Mouse (Mus musculus) forelimb bud, embryonic 11.5 days (tissue): ENCODE results near the gene Midn.

Experiments
- DNase-seq: peaks from one replicate; pipeline ENCODE4 v3.0.0-alpha.2; 2012; ENCODE audit warnings: low read depth, low spot score

The Midn gene

DNA sequence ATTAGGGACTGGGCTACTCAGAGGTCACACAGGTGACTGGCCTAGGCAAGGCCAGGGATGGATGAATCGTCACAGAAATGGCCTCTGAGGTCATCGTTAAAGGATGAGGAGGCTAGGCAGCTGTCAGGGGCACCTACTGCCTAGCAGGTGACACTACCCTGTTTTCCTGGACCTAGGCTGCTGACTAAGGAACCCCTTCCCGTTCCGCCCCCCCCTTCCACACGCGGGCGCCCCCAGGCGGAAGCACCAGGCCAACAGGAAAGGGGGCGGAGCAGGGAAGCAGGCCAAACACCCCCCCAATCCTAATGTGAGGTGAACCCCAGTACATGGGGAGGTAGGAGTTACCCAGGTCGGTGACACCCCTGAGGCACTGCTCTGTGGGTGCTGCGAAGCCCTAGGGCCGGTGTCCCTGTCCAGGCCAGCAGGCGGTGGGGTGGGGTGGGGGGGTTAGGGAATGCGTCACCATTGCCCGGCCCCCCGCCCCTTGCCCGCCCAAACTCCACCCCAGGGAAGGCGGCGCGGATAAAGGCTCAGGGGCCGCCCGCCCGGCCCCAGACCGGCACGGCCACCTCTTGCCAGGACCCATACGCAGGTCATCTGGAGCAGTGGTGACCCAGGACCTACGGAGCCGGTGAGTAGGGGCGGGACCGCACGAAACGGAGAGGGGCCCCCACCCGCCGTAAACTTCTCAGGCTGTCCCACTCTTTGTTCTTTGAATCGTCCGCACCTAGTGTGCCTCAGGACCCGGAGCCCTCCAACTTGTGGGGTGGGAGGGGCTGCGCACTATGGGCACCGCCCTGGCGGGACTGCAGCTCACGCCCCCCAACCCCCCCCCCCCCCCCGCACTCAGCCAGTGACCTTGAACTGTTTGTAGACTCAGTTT lies at the start of gene Midn:
TSS of gene Midn (plus strand) at position 554 of the 883 bp plus-strand sequence.
- peak; percentile 78 for DNase-seq

DNA sequence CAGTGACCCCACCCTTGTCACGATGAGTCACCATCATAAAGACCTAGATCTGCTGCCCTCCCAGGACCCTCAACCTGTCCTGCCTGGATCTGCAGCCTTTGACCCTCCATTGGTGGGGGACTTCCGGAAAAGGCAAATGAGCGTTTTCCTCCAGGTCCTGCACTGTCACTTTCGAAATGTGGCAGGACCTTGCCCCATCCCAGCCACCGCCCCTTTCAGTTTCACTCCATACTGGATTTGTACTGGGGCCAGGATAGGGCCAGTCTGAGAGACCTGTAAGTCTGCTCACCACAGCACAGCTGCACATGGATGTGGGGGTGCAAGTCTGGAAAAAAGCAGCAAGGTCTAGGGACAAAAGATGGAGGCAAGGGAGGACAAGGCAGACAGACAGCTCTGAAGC lies 49.4 kb upstream of the Midn start:
- no peak for DNase-seq

DNA sequence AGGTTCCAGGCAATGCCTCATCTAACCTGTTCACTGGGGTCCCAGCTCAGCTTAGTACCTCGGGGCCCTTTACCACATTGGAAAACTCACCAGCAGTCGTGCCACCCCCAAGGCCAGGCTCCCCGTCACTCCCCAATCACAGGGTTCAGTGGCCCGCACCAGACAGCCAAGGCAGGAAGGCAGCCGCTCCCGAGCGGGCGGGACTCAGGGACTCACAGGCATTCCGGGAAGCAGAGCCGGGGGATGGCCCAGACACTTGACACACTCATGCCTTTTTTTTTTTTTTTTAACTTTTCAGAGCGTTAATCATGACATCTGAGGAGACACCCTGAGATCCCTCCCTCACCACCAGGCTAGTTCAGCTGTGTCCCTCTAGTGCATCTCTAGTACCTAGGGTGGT lies 47.1 kb upstream of the Midn start:
- no peak for DNase-seq

DNA sequence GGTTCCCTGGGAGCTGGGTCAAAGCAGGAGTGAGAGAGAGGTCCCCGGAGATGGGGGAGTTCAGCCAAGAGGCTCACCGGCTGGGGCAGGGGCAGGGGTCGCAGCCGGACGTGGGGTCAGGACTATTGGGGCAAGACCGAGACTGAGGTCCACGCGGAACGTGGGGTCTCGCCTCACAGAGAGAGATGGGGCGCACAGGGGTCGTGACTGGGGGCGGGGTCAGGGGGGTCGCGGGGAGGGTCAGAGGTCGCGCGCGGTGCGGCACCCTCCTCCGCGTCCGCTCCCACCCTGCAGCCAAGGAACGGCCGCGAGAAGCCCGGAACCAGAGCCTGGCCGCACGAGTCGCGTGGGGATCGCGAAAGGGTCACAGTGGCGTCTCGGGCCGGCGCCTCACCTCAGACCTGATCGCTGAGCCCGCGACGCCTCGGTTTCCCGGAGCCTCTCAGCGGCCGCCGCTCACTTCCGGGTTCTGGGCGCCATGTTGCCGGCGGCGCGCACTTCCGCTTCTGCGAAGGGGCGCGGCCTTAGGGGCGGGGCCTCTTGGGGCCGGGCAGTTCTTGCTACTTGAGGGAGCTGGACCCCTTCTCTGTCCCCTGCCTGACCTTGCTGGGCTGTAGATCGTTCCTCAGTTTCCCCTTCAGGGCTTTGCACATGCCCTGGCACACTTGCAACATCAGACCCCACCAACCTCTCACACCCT lies 45.7 kb upstream of the Midn start:
- peak; percentile 76 for DNase-seq

DNA sequence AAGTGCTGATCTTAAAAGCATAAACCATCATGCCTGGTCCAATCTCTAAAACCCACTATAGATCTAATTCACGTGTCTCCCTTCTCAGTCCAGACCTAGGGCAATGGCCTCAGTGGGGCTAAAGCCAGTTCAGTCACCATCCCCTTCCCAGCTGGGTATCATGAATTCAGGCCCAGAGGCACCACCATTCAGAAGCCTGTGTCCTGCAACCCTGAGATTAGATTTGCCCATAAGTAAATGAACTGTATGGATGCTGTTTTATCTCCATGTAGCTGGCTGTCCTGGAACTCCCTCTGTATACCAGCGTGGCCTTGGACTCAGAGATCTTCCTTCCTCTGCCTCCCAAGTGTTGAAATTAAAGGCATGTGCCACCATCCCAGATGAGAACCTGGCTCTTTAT lies 45.0 kb upstream of the Midn start:
- no peak for DNase-seq

DNA sequence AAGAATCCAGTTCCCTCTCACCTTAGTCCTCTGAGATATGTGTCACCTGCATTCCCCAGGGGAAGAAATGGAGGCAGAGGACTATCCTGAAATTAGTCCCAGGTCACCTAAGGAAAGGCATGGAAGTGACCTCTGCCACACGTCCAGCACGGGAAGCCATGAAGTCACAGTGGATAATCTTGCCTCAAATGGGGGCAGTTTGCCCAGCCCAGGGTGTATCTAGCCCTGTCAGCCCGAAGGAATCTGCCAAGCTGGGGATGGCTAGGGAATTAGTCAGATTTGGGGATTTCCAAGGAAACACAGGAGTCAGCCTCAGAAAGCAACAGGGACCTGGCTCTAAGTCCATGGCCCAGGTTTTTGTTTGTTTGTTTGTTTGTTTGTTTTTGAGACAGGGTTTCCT lies 43.9 kb upstream of the Midn start:
- no peak for DNase-seq

DNA sequence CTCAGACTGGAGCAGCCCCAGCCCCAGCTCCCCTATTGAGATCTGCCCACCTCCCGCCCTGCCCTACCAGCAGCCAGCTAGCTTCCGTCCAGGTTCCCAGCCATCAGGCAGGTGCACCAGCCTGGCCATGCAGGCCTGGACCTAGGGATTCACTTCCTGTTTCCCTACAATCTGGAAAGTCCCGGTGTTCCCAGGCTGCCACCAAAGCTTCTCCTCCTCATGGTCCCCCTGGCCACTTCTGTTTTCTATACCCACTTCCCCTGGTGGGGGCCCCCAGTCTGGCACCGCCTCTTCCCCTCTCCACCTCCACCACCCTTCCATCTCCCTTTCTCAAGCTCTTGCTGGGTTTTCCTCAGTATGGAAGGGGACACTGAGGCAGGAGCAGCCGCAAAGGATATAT lies 42.6 kb upstream of the Midn start, which contains the start of gene Sbno2:
TSS of gene Sbno2 (minus strand) at position 112 of the 400 bp plus-strand sequence.
- no peak for DNase-seq

DNA sequence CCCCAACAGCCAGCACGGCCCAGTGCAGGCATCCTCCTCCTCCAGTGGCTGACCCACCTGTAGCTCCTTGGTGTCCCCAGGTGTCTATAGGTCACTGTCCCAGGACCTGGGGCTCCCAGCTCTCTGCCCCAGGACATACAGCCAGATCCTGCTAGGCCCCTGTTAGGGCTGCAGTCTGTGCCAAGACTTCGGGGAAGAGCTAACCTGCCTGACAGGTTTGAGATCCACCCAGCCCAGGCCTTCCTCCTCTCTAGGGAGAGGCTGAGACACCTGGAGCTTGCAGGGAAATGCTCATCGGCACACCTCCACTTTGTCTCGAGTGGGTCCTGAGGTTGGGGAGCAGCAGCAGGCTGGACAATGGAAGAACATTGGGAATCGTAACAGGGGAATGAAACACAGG lies 42.1 kb upstream of the Midn start:
- no peak for DNase-seq

DNA sequence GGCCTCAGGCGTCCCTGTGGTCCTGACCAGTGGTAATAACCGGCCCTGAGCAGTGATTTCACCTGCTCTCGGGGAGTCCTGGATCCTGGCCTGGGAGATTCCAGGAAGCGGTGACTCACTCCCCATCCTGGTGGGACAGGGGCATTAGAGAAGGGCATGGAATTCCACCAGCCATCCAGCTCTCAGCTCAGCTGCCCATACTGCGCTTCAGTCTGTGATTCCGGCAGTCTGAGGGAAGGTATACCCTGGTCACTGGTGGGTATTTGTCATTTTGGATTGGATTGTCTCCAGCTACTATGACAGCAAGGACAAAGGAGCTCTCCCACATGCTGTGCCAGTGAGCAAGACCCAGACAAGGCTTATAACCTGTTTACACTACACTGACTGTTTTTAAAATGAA lies 40.4 kb upstream of the Midn start:
- no peak for DNase-seq

DNA sequence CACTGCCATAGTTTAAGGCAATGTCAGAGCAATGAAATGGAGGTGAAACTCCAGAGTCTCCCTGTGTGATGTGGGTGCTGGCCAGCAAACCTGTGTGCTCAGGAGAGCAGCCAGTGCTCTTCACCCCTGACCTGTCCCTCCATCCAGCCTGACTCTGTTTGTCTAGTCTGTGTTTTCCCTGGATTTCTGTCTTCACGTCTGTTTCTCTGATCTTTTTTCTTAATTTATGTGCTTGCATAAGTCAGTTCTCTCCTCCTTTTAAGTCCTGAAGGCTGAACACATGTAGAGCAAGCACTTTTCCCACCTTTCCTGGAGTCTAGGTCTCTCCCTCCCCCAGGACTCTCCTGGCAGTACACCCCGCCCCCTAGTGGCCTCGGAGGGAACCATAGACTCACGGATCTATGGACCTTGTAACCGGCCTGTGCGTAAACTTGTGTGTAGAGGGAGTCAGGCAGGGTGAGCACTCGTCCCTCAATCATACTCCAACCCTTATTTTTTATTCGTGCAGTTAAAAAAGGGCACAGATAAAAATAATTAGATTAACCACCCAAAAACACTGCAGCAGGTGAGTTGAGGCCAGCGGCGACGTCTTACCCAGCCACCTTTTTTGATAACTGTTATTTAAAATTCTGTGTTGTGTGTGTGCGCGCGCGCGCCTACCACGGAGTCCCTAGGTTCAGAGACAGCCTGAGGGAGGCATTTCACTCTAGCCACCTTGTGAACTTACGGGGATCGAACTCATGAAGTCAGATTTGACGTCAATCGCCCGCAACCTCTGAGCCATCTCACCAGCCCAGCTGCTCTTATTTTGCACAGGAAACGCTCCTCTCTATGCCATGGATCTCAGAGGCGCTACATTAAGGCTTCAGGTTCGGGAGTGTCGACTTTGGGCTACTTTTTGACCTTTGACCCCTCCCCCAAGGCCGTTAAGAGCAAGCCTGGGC lies 33.5 kb upstream of the Midn start:
- DNase-seq: peak; percentile 95

DNA sequence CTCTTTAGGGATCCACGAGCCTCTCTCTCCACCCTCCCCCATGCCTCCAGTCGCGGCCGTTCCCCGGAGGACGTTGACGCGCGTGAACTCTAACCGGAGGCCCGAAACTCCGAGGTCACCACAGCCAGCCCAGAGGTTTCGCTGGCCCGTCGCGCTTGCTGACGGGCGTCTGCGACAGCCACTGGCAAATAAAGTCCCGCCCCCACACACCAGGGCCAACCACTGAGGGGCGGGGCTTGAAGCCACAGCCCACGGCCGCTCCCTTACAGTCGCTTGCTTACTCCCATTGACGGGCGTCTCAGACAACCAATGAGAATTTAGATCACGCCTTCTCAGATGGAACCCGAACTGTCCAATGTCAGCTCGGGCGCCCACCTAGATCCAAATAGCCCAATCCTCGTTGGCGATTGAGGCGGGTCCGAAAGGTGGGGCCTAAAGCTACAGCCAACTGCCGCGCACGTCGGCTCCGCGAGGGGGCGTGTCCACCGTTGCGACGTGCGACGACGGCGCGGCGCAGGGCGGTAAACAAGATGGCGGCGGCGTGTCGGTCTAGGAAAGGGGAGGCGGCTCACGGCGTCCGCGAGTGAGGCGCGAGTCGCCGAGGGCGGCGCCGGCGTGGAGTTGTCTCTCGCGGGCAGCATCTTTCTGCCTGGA lies 32.7 kb upstream of the Midn start, which contains the start of gene Stk11:
TSS of gene Stk11 (plus strand) at position 514 of the 654 bp plus-strand sequence.
- DNase-seq: peak; percentile 100

DNA sequence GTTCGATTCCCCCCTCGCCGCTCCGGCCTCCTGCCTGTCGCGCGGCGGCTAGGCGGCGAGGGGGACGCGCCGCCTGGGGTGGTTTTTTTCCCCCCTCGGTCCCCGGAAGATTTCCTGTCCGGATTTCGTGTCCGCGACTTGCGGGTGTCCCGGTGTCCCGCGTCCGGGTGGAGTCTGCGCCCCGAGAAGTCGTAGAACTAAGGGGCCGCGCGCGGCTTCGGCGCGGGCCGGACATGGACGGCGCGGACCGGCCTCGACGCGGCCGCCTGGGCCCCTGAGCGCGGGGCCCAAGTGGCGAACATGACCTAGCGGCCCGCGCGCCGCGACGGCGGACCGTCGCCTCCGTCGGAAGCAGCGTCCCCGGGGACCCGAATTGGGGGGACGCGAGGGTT lies 32.1 kb upstream of the Midn start:
- DNase-seq: no peak

DNA sequence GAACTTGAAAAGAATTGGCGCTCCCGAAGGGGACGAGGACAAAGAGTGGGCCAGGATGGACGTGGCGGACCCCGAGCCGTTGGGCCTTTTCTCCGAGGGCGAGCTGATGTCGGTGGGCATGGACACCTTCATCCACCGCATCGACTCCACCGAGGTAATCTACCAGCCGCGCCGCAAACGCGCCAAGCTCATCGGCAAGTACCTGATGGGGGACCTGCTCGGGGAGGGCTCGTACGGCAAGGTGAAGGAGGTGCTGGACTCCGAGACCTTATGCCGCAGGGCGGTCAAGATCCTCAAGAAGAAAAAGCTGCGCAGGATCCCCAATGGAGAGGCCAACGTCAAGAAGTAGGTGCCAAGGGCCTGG lies 31.5 kb upstream of the Midn start:
- DNase-seq: no peak

DNA sequence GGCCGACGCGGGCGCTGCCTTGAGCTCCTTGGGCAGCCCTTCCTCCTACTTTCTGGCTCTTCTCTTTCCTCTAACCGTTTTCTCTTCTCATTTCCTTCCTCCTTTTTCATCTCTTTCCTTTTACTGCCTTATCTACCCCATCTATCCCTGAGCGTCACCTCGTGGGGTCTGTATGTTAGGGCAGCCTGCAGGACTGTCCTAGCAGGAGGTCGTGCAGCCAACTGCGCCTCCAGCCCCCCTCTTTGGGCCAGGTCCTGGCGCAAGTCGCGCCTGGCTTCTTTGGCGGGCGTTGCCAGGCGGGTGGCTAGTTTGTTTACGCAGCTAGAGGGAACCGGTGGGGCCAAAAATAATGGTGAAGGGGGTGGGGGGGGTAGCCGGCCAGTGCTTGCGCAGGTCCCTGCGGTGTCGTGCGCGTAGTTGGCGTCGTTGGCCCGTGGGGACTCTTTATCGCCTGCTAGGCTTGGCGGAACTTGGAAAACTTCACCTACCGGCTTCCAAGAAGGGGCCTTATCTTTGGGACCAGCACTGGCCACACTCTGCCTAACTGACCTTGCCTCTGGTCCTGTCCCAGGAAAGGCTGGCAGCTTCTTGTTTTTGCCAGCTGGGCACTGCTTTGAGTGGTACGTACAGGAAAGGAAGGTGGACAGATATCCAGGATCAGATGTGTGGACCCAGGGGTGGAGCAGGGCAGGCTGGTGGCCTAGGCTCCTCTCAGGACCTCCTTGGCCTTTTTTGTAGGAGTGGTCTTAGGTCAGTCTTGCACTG lies 31.0 kb upstream of the Midn start:
- DNase-seq: no peak

DNA sequence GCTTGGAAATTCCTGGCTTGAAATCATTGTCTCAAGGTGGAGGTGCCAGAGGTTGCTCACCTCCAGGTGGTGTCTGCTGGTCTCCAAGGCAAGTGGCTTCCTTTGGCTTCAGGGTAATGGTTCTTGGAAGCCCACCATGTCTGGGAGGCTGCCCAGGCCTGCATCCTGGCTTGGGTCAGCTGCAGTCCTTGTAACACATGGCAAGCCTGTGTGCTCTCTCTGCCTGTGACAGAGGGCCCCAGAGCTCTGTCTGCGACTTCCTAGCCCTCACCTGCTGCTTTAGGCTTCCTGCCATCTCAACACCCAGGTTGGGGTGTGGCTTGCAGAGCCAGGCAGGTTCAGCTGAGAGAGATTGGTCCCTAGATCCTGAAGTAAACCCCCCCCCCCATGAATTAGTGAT lies 30.3 kb upstream of the Midn start:
- no peak for DNase-seq

DNA sequence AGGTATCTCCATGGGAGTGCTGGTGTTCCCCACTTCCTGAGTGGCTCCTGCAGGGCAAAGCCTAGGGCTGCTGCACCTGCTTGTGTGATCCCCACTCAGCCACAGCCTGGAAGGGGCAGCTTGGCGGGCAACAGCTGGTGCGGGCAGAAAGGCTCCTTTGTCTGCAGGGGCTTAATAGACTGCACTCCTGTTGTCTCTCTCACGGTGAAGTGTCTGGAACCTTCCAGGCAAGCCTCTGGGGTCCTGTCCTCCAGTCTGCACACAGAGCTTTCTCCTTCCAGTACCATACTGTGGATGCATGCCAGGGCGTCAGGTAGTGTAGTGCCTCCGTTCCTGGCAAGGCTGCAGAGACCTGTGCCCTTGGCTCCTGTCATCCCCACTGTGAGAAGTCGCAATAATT lies 29.5 kb upstream of the Midn start:
- DNase-seq: no peak

DNA sequence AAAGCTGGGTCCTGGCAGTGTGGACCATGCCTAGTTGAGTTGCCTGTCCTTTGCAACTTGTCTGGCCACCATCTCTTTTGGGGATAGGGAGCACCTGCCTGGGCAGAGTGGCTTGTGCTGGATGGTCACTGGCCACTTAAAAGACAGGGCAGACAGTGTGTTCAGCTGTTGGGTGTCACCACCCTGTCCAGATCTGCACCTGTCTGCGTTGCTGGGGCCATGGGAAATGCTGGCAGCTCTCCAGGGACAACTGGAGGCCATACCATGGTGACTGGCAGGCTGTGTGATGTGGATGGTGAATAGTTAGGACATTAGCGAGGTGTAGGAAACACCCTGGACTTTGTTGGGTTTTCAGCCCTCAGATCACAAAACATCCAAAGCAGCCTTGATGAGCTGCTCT lies 27.9 kb upstream of the Midn start:
- DNase-seq: no peak

DNA sequence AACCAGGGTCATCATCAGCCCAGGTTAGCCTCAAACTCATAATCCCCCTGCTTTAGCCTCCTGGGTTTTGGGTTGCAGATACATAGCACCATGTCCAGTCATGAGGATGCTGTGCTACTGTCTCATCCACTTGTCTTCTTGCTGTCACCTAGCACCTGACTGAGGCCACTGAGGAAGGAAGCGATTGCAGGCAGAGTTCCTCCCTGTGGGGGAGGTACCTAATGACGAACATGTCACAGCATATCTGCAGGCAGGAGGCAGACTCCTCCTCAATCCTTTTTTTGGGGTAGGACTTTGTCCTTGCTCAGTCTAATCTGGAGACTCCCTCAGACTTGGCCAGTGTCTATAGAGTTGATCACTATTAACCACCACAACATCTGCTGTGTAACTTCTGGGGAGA lies 26.4 kb upstream of the Midn start:
- DNase-seq: no peak

DNA sequence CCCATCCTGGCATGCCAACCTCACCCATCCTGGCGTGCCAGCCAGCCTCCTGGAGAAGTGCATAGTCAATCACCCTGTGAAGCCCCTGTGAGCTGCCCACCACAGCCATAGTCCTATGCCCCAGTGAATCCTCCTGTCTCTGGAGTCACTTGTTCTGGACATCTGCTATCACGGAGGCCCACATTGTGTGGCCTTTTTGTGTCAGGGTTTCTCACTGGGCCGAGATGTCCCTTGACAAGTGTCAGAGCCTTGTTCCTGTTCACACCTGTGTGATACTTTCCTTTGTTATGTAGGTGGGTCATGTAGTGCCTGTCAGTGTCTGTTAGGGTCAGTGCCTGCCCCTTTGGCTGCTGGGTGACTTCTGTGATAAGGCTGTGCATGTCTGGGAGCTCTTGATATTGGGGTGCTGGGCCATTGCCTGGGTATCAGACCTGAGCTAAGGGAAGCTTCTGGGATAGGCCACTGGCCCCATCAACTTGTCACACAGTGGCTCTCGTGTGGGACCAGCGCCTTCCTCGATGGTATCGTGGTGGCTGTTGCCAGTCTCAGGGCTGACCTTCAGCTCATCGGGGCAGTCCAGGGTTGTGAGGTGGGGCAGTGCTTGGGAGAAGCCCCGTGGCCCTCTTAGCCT lies 24.0 kb upstream of the Midn start:
- DNase-seq: no peak

DNA sequence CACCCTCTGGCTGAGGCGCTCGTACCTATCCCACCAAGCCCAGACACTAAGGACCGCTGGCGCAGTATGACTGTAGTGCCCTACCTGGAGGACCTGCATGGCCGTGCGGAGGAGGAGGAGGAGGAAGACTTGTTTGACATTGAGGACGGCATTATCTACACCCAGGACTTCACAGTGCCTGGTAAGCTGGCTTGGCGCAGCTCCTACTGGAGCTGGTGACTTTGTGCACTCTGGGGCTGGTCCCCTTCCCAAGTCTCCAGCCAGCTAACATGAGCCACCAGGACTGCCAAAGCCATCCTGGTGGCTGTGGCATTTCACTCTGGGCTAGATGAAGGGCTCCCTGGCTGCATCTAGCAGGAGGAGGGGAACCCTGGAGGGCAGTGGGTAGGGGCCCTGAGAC lies 20.2 kb upstream of the Midn start:
- DNase-seq: no peak
